Comparison of ENCODE assay signal across 8 mouse cellular contexts in the genomic region with DNA sequence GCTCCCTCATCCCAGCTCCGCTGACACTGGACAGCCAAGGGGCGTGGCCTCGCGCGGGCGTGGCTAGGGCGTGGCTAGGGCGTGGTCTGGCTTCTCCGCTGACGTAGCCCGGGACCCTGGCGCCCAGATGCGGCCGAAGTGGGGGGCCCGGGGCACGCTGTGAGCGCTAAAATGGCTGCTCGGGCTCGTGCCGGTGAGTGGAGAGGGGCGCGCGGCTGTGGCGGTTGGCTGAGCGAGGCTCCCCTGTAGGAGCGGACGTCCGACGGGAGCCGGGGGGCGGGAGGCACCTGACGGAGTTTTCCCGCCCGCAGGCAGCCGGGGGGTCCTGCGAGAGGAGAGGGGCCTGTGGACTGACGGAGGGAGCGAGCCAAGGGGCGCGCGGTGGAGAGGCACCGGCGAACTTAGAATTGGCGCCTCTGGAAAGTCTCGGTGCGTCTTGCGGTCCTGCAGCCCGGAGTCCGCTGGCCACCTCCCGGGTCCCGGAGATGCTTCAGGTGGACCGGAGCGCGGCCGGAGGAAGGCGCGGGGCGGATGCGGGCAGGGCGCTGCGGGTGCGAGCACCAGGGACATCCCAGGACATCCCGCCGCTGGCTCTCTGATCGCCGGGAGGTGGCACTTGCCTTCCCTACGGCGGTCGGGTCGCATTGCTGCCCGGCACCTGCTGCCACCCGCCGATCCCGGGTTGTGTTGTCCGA. TPM values are rescaled to one million over a fixed set of nuclear protein-coding genes. Genes with fewer than 3 reads are reported as not detected.
A peak's percentile ranks its signal among the peaks of the same experiment; 100 is the strongest.
DNase-seq lines count a peak whose midpoint lies in the region; ATAC-seq lines count a peak whose summit lies in the region.

No protein-coding gene starts in this region.

- under 1% methylated on average over 74 of the region's 75 CpGs for WGBS in intestine, embryonic 15.5 days
- WGBS in neural tube, embryonic 14.5 days = under 1% methylated on average over 63 of the region's 75 CpGs

- peak; percentile 97 for ATAC-seq in intestine, embryonic 15.5 days
- peak; percentile 89 for ATAC-seq in neural tube, embryonic 14.5 days (ENCODE audit: low read depth)

- H3K36me3 ChIP-seq in intestine, embryonic 15.5 days = no peaks in the 10 kb centered on the region
- H3K36me3 ChIP-seq in neural tube, embryonic 14.5 days (ENCODE audit: control insufficient read depth, insufficient read depth, low read length) = no peaks in the 10 kb centered on the region

- H3K27ac ChIP-seq in intestine, embryonic 15.5 days = no peak overlapping the region
- no peak overlapping the region for H3K27ac ChIP-seq in neural tube, embryonic 14.5 days (ENCODE audit: low read depth, low read length)

- H3K4me2 ChIP-seq in intestine, embryonic 15.5 days (replicated peaks) = peak overlapping the region; percentile 99
- peak overlapping the region; percentile 96 for H3K4me2 ChIP-seq in neural tube, embryonic 14.5 days (ENCODE audit: low read depth, low read length)

- DNase-seq in left cerebral cortex, postnatal 4 days = peak; percentile 87
- DNase-seq in left cerebral cortex, adult 11 months (ENCODE audit: low spot score) = no peak
- peak; percentile 82 to 85 for DNase-seq in cerebellum, postnatal 14 days
- peak; percentile 19 to 43 for DNase-seq in gastrocnemius, adult 8-10 months (ENCODE audit: low spot score in 2 of 2)
- DNase-seq in lung, adult 18-20 months = peak; percentile 37 to 45
- DNase-seq in thymus, postnatal 10 days (ENCODE audit: low spot score in 2 of 2) = peak; percentile 73 to 85

- H3K4me1 ChIP-seq in intestine, embryonic 15.5 days (replicated peaks) = peaks cover 10% of the 10 kb centered on the region
- H3K4me1 ChIP-seq in neural tube, embryonic 14.5 days (ENCODE audit: control insufficient read depth, insufficient read depth, low read length) = 0 out of 2 replicates have a peak, but pooled peaks cover 3% of the 10 kb centered on the region

- H3K9ac ChIP-seq in intestine, embryonic 15.5 days = peak overlapping the region; percentile 40
- 0 out of 2 replicates have a peak overlapping the region, but pooled peaks have one; percentile 35 for H3K9ac ChIP-seq in neural tube, embryonic 14.5 days (replicated peaks; ENCODE audit: low read depth, low read length)

- no peaks in the 10 kb centered on the region for H3K9me3 ChIP-seq in intestine, embryonic 15.5 days
- no peaks in the 10 kb centered on the region for H3K9me3 ChIP-seq in neural tube, embryonic 14.5 days (ENCODE audit: control insufficient read depth, low read length)

- intact Hi-C loops in left cerebral cortex, postnatal 4 days (cut with DNase I) = no loop called here

- H3K27me3 ChIP-seq in intestine, embryonic 15.5 days (replicated peaks) = peaks cover 50% of the 10 kb centered on the region
- peaks cover 10% of the 10 kb centered on the region; the same call in 1 of the 2 replicates for H3K27me3 ChIP-seq in neural tube, embryonic 14.5 days (ENCODE audit: control insufficient read depth, insufficient read depth, low read length)

- H3K4me3 ChIP-seq in intestine, embryonic 15.5 days (replicated peaks) = peak overlapping the region; percentile 73
- peak overlapping the region; percentile 47 for H3K4me3 ChIP-seq in neural tube, embryonic 14.5 days (ENCODE audit: low read depth, low read length)

RNA-seq across cellular contexts. Expression of a gene that starts 2.5 kb away (rescaled TPM):
- under 1 TPM; 0.14 to 0.18 TPM for total RNA-seq in left cerebral cortex, postnatal 4 days (2021)
- total RNA-seq in gastrocnemius, adult 8-10 months (2022) = under 1 TPM in 3 of 4 experiments, not detected in 1; 0.34 to 0.67 (median 0.48) TPM
- polyA plus RNA-seq in intestine, embryonic 15.5 days (2015; fragmentation: Nextera tagmentation; extraction: Ambion mirVana) = 0.38 and 0.43 TPM in 2 replicates
- polyA plus RNA-seq in neural tube, embryonic 14.5 days (2014; fragmentation: Nextera tagmentation; extraction: Ambion mirVana) = 0.13 and 0.17 TPM in 2 replicates
